Mouse (Mus musculus) embryonic fibroblast, embryonic 13.5 days (primary cell): ENCODE results near the gene Rfc4.

Experiments used
- CTCF ChIP-seq: IDR thresholded peaks from 2 replicates; pipeline ENCODE4 v1.5.1; 2011; ENCODE audit warnings: mild to moderate bottlenecking, control low read depth, low read length, moderate library complexity, borderline replicate concordance; ENCODE audit not compliant: insufficient read depth
- POLR2A ChIP-seq: IDR thresholded peaks from 2 replicates; pipeline ENCODE4 v1.6.1; 2011; ENCODE audit warnings: low read depth, mild to moderate bottlenecking, control low read depth, low read length, moderate library complexity

DNA sequence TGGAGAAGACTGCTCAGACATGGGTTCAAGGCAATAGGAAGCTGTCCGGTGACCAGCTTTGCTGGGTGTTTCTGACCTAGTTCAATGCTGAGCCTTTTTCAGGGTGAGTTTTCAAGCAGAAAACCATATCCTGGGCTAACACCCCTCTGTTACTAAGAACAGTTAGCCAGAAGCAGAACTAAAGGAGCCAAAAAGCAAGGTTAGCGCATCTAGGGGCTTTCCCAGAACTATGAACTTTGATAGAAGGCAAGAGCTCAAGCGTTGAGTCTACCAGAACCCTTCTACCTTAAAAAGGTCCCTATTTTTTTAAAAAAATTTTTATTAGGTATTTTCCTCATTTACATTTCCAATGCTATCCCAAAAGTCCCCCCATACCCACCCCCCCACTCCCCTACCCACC is 13.4 kb upstream of the Rfc4 start:
- TF ChIP-seq CTCF (no peak), POLR2A (no peak)
